Mouse (Mus musculus) heart, postnatal 0 days (tissue): Measurements from ENCODE around the gene Stx3.

Experiments used
- CTCF ChIP-seq: IDR thresholded peaks from 2 replicates; pipeline ENCODE4 v1.5.1; 2016; ENCODE audit warnings: antibody characterized with exemption, control low read depth, low read depth
- EP300 ChIP-seq: IDR thresholded peaks from 2 replicates; pipeline ENCODE4 v1.6.1; 2016; ENCODE audit warnings: antibody characterized with exemption, low read depth

GRCm38 (mm10) chr19:11725915-11726314 lies 93.3 kb downstream of the Stx3 start:
- TF ChIP-seq EP300 (no peak), CTCF (no peak)
